Mouse (Mus musculus) brain, embryonic 14.5 days (tissue): ENCODE measurements around the gene Sipa1l3. TPM values are rescaled to one million over a fixed set of nuclear protein-coding genes. Genes with fewer than 3 reads are reported as not detected.
A peak's percentile ranks its signal among the peaks of the same experiment; 100 is the strongest.

Experiments
- DNase-seq: peaks from one replicate; pipeline ENCODE4 v3.0.0-alpha.2; 2011; ENCODE audit warnings: low read depth
- CTCF ChIP-seq: fragments of 200-500 bp; IDR thresholded peaks from 2 replicates; pipeline ENCODE4 v1.5.1; 2012; ENCODE audit warnings: inconsistent platforms, mild to moderate bottlenecking, moderate library complexity, borderline replicate concordance; ENCODE audit not compliant: insufficient read depth, insufficient read length; ENCODE audit errors: extremely low read depth
- POLR2A ChIP-seq: fragments of 200-500 bp; IDR thresholded peaks from 2 replicates; pipeline ENCODE4 v1.6.1; 2012; ENCODE audit warnings: mild to moderate bottlenecking, inconsistent platforms, borderline replicate concordance; ENCODE audit not compliant: poor library complexity, insufficient read depth, insufficient read length, severe bottlenecking; ENCODE audit errors: extremely low read depth
- polyA plus RNA-seq: library from polyadenylated mRNA; depleted of rRNA; stranded (reverse); fragments of >200 nt; gene quantifications from 2 replicates; pipeline ENCODE4 v1.2.3, GENCODE M21; 2012

Gene Sipa1l3
- polyA plus RNA-seq, 1 experiment: 49.4 TPM

- DNase-seq: peak; percentile 98
- peak; percentile 88 for TF ChIP-seq POLR2A
- TF ChIP-seq CTCF: peak; percentile 7; the same call in 1 of the 2 replicates
Observed at GRCm38 (mm10) chr7:29303738-29304462, 214.5 kb downstream of the Sipa1l3 start, which contains the start of gene Dpf1. Dpf1 (plus strand) TSS chr7:29303951.

GRCm38 (mm10) chr7:29302641-29303040 lies 215.8 kb downstream of the Sipa1l3 start:
- no peak for TF ChIP-seq CTCF
- no peak for DNase-seq

DNA sequence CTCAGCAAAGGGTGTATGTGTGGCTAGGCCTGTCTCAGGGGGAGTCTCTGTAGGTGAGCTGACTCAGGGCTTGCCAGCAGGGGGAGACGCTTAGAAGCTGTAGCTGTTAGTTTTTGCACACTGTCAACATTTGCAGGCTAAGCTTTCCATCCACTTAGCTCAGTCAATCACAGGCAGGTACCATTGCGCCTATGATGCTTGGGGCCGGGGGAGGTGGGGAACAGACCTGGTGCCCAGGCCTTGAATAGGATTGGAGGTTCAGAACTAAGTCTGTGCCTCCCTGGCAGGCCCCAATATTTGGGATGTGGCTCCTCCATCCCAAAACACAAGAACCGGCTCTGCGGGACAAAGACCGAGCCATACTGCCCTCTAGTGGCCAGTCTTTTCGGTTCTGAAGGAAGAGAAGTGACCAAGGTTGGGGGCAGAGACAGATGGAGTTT lies 217.3 kb downstream of the Sipa1l3 start:
- peak; percentile 89 for DNase-seq
- TF ChIP-seq CTCF: peak; percentile 85
- no peak for TF ChIP-seq POLR2A

DNA sequence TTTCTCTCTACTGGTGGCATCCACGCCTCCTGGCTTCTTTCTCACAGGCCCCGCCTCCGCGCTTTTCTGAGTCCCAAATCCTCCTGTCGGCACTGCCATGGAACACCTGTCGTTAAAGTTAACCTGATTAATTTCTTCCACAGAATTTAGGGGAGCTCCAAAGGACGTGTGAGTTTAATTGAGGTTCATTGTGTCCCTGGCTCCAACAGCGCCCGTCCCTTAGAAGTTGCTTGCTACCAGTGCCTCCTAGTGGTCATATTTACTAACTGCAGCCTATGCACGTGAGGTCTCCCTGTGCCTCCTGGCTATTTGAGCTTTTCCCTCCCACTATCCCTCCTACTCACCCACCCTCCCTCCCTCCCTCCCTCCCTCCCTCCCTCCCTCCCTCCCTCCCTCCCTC lies 221.4 kb downstream of the Sipa1l3 start:
- TF ChIP-seq CTCF (peak; percentile 90), POLR2A (no peak)

GRCm38 (mm10) chr7:29295861-29296647 lies 222.4 kb downstream of the Sipa1l3 start:
- DNase-seq: no peak
- no peak for TF ChIP-seq CTCF

More for the DNA sequence above, 221.4 kb downstream of the Sipa1l3 start:
- peak; percentile 87 for DNase-seq

- no peak for DNase-seq
- no peak for TF ChIP-seq CTCF
- TF ChIP-seq POLR2A: no peak
Observed at GRCm38 (mm10) chr7:29294111-29294761, 224.2 kb downstream of the Sipa1l3 start.

DNA sequence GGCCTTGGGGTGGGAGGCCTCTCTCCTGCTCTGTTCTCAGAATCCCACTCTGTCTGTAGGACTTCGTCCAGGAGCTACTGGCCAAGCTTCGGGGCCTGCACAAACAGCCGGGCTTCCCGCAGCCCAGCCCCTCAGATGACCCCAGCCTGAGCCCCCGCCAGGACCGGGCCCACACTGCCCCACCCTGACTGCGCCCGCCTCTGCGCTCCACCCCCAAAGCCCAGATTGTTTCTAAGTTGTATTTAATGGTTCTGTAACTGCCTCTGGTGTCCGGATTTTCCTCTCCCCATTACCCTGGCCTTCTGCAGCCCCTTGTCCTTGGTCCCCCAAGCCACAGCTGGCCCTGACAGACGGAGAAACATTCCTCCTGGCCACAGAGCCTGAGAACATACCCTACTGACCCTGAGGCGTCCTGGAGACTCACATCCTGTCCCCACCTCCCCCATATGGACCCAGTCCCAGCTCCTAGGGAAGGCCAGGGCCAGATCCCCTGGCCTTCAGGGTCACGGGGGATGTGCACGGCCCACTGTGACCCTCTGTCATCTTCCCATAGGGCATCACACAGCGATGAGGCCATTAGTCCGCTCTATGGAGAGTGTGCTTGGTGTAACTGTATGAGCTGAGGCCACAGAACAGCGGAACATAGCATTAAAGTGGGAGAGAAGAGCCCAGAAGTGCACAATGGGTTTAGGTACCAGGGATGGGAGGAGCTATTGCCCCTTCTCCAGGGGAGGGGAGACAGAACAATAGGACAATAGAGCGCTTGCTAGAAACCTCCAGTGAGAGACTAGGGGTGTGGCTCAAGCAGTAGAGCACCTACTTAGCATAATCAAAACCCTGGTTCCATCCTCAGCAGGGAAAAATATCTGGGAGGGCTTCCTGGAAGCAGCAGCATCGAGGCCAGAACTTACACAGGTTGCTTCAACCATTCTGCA lies 225.0 kb downstream of the Sipa1l3 start:
- no peak for DNase-seq
- TF ChIP-seq POLR2A: no peak
- no peak for TF ChIP-seq CTCF

DNA sequence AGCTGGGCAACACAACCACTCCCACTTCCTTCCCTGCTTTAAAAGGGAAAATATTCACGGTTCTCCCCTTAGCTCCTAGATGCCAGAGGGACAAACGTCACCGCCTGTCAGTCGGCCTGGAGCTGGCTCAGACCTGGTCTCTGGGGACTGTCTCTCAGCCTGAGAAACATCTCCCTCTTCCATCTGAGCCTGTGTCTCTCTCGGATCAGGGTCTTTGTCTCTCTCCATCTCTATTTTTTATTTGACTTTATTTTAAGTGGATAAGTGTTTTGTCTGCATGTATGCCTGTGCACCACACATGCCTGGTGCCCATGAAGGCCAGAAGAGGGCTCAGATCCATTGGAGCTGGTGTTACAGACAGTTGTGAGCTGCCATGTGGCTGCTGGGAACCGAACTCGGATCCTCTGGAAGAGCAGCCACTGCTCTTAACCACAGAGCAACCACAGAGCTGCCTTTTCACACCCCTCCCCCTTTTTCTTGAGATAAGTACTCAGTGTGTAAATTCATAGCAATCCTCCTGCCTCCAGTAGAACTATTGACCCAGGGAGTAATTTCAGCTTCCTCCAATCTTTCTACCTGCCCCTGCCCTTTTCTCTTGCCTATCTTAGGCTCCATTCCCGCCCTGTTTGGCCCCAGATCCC lies 225.9 kb downstream of the Sipa1l3 start:
- peak; percentile 79 for DNase-seq

GRCm38 (mm10) chr7:29291616-29292457 lies 226.6 kb downstream of the Sipa1l3 start:
- TF ChIP-seq CTCF (no peak), POLR2A (no peak)
- peak; percentile 82 for DNase-seq

More for the DNA sequence above, 225.9 kb downstream of the Sipa1l3 start:
- TF ChIP-seq CTCF: no peak
- no peak for TF ChIP-seq POLR2A

GRCm38 (mm10) chr7:29290691-29291485 lies 227.6 kb downstream of the Sipa1l3 start:
- peak; percentile 66 for DNase-seq
- TF ChIP-seq POLR2A (no peak), CTCF (no peak)
